Mouse (Mus musculus) cerebellum, adult 2 months (tissue): Measurements from ENCODE around the gene Ttll11.

ENCODE experiments used
- CTCF ChIP-seq: fragments of 200-500 bp; IDR thresholded peaks from 2 replicates; pipeline ENCODE4 v1.5.1; 2011; ENCODE audit warnings: low read depth, mild to moderate bottlenecking, control low read depth, low read length, moderate library complexity, borderline replicate concordance; ENCODE audit not compliant: insufficient read depth
- POLR2A ChIP-seq: fragments of 200-500 bp; IDR thresholded peaks from 2 replicates; pipeline ENCODE4 v1.6.1; 2011; ENCODE audit warnings: low read length, control low read depth, borderline replicate concordance; ENCODE audit not compliant: insufficient read depth

GRCm38 (mm10) chr2:35731671-35732449, 247.9 kb downstream of the Ttll11 start:
- TF ChIP-seq POLR2A, result no peak
- TF ChIP-seq CTCF, result no peak
